Mouse (Mus musculus): Measurements from ENCODE around the gene Man2a2.
"Not testable (repeated sequence)": the region's sequence is repeated elsewhere in the genome, so short reads cannot be mapped to it uniquely, and the experiment has no call there.

The Man2a2 gene

DNA sequence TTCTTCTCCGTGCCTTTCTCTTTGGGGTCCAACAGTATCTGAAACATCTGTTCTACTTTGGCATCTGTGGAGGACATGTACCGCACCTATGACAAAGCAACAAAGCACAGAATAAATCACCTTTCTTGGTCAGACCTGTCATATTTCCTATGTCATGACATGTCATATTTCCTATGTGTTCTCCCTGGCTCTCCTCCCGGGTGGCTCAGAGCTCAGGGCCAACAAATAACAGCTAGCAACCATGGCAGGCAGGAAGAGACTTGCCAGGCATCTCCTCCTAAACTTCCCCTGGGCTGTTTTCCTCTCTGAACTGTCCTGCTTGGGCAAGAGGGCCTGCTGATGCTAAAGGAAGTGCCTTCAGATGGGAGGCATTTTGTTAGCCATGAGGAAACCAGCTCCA, 34.2 kb downstream of the Man2a2 start:
- DNase-seq (ENCODE audit: low spot score) = no peak

DNA sequence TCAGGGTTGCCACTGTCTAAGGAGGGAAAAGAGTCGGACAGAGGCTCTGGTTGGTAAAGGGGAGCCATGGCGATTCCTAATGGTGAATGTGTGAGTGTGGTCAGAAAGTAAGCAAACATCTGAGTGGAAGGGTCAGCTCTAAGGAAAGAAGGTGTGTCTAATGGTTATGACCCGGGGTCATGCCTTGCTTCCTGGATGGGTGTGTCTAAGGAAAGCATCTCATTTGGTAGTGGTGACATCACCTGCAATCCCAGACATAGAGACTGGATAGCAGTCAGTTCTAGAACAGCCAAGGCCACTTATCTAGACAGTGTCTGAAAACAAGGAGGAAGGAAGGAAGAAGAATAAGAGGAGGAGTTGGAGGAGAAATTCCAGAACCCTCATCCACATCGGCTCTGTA, 36.3 kb downstream of the Man2a2 start:
- no peak for DNase-seq (ENCODE audit: low spot score)

DNA sequence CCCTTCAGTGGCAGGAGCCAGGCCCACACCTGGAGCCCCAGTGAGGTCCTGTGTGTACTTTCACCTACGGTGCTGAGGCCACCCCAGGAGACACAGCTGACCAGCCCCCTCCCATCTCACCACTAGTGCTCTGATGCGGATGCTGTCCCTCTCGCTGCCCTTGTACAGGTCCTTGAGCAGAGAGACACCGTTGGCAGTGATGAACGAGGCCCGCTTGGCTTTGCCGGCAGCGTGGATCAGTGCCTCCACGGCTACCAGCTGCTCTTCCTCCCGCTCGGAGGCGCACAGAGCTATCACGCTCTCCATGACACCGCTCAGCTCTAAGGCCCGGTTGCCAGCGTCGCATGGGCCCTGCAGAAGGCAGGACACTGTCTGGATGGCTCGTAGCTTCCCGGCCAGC, 39.7 kb downstream of the Man2a2 start:
- DNase-seq (ENCODE audit: low spot score) = no peak

DNA sequence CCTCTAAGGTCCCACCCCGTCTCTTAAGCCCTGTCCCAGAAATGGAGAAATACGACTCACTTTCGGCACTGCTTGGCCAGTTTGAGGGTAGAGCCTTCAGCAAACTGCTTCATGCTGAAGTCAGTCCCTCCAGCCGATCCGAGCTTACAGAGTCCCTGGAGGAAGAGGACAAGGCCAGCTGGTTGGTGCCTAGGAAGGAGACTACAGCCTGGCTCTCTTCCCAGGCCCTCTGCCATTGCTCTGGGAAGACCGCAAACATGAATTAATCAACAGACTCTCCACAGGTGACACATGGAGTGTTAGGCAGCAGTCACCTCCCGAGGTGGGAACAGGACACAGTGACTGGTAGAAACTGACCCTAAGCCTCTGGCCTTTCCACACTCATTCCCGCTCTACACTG, 40.9 kb downstream of the Man2a2 start:
- no peak for DNase-seq (ENCODE audit: low spot score)

DNA sequence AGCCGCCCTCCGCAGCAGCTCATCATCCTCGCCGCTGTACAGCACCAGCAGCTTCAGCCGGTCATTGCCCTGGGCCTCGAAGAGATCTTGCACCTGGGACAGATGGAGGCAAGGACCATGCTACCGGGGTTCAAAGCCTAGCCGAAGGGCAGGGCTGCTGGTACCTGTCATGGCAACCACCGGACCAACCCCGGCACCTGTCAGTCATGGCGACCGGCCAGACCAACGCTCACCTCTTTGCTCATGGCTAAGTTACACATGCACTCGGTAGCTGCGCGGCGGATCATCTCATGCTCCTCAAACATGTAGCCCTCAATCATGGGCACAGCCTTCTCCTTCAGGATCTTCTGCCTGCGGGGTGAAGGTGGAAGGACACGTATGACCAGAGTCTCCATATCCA, 45.1 kb downstream of the Man2a2 start:
- DNase-seq (ENCODE audit: low spot score) = no peak

DNA sequence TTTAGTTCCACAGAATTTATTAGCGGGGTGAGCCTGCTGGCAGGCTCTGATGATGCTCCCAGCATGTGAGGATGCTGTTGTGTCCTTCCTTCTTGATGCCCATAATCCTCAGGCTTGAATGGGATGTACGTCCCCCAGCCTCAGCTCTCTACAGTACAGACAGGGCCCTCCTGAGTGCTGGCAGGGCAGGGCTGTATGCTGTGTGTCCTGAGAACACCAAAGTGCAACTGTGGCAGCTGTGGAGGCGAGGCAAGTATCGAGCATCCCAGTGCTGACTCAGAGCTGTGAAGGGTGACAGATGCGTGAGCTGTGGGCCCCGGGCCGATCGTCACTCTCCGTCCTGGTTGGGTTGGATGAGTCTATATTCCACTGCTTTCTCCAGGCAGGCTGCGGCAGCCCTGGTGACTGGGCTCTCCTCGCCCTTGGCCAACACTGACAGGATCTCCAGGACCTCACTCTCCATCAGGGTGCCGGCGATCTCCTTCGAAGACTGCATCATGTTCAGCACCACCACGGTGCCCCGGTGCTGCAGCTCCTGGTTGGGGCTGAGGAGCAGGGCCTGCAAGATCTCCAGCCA, 45.8 kb downstream of the Man2a2 start:
- DNase-seq (ENCODE audit: low spot score) = no peak

DNA sequence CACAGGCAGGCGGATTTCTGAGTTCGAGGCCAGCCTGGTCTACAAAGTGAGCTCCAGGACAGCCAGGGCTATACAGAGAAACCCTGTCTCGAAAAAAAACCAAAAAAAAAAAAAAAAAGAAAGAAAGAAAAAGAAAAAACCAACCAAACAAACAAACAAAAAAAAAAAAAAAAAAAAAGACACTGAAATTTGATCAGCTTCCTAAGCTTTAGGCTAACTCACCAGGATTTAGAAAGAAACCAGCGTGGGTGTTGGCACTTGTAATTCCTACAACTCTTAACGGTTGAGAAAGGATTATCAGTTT, 46.4 kb downstream of the Man2a2 start:
- DNase-seq (ENCODE audit: low spot score) = not testable (repeated sequence)

DNA sequence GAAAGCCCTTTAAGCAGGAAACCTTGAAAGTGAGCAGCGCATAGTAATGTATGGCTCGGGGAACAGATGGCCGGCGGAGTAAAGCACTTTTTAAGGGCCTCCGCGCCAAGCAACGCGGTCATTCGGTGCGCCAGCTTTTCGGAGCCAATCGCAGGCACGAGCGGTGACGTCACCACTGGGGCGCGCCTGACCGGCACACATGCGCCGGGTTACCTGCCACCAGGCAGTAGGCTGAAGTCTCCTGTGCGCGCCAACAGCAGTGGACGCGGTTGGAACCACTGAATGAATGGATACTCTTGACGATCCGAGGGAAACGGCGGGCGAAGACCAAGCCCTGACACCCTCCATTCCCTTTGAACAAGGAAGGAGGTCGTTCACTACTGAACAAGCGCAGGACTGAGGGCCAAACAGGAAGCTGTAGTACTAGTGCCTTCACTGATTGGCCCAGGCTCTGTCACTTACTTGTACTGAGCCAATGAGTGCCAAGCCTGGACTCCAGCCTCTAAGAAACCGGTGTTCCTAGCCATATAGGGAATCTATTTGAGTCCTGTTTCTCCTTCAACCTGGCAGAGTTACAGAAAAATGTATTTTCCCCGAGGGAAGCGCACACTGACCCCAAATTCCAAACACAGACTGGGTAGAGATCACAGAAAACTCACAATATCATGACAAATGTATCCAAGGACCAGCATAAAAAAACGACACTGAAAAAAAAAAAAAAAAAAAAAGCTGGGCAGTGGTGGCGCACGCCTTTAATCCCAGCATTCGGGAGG, 46.9 kb downstream of the Man2a2 start, which contains the start of gene Rccd1:
Gene Rccd1 (minus strand): TSS at position 412 of the 773 bp plus-strand sequence.
- peak; percentile 94 for DNase-seq (ENCODE audit: low spot score)

DNA sequence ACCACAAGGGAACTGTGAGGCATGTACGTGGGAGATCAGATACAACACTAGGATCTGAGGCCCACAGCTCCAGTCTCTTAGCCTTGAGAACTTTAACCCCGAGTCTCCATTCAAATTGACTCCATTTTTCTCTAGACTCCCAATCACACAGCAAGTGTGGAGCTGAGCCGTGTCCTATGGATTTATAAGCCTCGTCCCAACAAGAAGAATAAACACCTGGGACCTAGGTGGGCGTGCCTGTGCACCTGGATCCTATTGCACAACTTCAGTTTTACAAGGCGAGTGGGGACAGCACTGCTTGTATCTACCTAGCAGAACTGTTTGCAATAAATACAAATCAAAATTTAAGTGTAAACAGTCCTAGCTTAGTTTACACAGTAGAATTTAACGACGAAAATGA, 47.8 kb downstream of the Man2a2 start:
- no peak for DNase-seq (ENCODE audit: low spot score)

DNA sequence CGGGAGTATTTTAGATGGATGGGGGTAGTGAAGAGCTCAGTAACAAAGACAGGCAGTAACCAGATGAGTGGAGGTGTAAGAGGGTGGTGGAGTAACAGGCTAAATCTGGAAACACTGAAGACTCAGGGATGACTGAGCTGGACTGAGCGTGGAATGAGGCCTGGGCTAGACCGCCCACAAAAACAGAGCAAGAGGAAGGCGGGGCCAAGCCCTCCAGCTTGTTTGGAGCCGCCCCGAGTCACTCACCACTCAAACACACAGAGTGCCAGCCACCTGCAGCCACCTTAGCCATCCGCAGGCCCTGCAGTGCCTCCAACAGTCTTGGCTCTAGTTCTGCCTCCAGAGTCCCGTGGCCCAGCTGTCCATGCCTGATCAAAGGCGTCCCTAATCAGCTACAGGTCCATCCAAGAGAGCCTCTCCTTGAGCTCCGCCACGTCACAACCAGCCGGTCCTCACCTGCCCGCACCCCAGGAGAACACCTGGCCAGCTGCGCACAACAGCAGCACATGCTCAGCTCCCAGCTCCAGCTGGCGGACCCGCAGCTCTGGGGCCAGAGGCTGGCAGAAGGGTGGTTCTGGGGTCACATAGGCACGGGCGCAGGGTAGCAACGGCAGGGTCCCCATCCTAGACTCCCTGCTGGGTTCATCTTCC, 51.2 kb downstream of the Man2a2 start:
- DNase-seq (ENCODE audit: low spot score) = no peak

DNA sequence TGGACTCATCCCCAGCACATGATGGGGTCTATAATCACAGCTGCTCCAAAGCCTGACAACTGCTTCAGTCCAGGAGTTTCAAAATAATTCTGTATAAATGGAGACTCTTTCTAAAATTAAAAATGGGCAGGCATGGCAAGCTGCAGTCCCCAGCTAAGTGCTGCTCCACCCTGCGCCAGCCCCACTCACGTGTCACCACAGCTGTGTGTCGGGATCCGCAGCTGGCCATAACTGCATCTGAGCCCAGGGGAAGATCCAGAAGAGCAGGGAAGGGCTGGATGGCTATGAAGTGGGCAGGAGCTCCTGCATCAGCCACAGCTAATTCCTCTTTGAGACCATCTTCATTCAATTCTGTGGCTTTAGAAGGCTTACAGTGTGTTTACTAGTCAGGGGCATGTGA, 52.5 kb downstream of the Man2a2 start:
- no peak for DNase-seq (ENCODE audit: low spot score)

DNA sequence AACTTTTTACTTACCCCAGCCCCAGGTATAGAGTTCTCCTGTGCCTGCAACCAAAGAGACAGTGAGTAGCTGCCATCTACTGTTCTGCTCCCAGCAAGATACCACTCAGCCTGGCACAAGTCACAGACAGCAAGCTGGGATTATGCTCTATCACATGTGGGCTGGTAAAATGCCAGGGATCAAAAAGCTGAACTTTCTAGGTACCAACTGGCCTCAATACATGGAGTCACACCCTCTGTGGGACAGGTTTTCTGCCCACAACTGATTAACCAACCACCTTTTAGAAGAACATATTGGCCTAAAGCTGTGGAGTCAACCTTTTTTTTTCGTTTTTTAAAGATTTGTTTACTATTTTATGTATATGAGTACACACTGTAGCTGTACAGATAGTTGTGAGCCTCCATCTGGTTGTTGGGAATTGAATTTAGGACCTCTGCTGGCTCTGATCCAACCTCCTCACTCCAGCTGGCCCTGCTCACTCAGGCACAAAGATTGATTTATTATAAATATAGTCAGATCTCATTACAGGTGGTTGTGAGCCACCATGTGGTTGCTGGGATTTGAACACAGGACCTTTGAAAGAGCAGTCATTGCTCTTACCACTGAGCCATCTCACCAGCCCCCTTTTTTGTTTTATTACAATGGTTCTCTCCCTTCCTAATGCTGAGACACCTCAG, 53.6 kb downstream of the Man2a2 start:
- DNase-seq (ENCODE audit: low spot score) = no peak

DNA sequence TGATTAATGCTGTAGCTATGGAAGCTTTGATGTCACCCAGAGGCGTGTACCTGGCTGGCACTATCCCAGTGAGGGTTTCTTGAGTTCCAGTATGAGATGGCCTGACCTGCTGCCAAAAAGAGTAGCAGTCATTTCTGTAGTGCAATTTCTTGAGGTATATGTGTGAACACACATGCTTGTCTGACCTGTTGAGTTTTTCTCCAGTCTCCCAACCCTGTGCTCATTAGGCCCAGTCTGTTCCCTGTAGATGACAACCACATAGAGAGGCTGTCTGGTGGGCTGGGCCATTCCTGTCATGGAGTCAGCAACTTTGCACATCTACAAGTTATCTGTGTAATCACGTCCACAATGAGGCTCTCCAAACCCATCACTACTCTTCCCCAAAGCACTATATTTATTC, 55.4 kb downstream of the Man2a2 start:
- DNase-seq (ENCODE audit: low spot score) = no peak

DNA sequence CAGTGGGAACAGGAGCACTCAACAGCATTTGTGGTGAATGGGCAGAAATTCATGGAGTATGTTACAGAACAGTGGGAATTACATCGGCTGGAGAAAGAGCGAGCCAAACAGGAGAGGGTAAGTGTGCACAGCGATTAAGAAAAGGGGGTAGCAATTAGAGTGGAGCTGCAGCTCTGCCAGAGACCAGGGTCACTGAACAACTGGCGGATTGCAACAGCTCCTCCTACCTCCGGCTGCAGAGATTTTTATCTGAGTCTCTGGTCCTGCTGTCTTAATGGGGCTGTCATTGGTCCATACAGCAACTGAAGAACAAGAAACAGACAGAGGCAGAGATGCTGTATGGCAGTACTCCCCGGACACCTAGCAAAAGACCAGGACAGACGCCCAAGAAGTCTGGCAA, 60.4 kb downstream of the Man2a2 start:
- DNase-seq (ENCODE audit: low spot score) = no peak

DNA sequence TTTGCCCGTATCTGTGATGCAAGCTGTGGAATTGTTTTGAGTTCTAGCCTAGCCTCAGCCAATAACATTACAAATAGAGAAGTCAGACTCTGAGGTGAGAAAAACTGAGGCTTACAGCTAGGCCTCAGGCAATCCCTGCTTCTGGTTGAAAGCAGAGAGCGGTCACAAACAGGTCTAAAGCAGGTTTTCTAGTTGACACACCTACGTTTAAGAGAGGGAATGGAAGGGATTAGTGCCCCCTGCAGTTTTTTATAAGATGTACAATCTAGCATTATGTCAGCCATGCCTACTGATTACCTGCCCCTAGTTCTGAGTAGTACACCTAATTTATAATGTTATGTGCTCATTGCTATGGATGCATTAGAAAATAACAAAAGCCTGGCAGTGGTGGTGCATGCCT, 63.4 kb downstream of the Man2a2 start:
- no peak for DNase-seq (ENCODE audit: low spot score)

DNA sequence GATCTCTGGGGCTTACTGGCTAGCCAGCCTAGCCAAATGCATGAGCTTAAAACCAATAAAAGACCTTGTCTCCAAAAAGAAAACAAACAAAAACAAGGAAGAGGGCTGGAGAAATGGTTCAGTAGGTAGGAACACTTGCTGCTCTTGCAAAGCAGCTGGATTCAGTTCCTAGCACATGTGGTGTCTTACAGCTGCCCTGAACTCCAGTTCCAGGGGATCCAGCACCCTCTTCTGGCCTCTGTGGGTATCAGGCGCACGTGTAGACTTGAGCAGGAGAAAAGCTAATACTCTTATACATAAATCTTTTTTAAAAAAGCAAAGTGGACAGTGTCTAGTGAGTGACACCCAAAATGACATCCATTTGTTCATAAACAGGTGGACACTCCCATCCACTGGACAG, 69.7 kb downstream of the Man2a2 start:
- no peak for DNase-seq (ENCODE audit: low spot score)

DNA sequence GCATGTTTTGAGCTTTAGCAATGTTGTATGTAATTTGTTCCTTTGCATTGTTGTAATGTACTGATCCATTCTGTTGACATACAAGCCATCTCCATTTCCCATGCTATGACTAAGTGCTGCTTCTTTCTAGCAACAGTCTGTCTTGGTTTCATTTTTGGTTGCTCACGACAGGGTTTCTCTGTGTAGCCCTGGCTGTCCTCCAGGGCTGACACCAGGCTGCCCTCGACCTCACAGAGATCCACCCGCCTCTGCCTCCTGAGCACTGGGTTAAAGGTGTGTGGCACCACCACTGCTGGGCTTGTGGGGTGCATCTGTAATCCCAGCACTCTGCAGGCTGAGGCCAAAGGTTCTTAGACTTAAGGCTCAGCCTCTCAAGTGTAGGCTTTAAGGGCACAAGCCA, 71.6 kb downstream of the Man2a2 start:
- DNase-seq (ENCODE audit: low spot score) = no peak
